Mouse (Mus musculus): ENCODE measurements around the gene Pld4.
"Not testable (repeated sequence)": the region's sequence is repeated elsewhere in the genome, so short reads cannot be mapped to it uniquely, and the experiment has no call there.

Gene Pld4

DNA sequence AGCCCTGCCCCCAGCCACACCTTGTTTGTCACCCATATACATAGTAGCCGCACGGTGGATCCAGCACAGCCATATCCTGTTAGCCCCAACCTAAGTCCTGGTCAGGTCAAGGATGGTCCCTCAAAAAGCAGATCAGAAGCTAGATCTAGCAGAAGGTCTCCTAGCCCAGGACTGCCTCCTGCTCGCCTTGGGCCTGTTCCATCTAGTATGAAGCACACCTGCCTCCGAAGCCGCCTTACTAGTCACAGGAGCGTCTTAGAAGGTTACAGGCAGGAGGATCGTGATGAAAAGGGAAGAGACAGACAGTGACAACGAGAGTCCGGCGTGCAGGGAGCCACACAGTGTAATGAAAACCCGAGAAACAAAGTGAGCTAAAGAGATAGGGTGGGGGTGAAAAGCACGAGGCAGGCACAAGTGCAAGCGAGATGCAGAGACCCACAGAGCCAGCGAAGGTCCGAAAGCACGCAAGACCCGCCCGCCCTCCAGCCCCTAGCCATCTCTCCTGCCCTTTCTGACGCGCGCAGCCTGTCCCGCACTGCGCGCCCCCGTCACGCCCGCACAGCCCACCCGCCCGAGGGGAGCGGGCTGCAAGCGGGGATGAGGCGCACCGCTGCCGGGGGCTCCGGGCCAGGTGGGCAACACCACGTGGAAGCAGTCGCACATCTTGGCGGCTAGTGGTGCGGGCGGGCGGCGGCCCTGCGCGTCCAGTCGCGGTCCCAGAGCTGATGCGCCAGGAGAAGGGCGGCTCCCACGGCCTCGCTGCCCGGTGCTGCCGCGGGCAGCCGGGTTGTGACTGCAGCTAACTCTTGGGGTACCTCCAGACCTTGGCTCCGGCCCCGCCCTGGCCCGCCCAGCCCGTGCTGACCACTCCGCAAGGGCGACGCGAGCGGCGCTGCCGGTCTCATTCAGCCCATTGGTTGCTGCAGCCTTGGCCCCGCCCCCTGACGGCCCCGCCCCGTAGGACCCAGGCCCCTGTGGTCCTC is 41.7 kb downstream of the Pld4 start, which contains the start of gene Ahnak2:
Ahnak2 (minus strand) TSS at position 794 of the 983 bp plus-strand sequence.
- DNase-seq (ENCODE audit: low spot score in 2 of 2), result no peak

DNA sequence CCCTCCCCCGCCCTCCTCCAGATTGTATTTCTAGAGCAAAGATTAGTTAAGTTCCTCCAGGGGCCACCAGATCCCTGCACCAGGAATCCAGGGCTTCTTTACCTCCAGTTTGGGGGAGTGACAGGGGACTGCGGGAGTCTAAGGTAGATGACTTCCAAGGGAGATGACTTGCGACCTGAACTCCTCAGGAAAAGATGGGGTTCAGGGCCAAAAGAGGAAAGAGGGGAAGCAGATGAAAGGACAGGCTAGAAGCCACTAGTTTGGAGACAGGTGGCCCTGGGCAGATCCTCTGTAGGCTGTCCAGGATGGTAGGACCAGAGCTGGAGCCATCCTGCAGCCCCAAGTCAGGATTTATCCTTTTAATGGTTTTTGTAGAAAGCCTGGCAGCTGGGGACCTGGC is 42.5 kb downstream of the Pld4 start:
- DNase-seq (ENCODE audit: low spot score in 2 of 2), result no peak

DNA sequence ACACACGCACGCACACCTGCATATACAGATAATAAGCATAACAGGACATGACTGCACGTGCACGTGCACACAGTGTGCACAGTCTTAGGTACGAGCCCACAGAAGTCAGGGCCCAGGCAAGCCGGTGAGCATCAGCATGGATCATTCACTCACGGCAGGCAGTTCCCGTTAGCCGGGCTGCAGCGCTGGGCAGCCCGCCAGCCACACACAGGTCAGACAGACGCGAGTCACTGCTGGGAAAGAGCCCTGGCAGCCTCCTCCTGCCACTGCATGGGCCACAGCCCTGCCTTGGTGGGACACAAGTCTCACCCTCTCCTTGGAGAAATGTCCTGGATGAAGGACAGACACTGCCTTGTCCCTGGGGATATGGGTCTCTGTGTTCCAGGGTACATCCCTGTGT is 43.6 kb downstream of the Pld4 start:
- no peak for DNase-seq (ENCODE audit: low spot score in 2 of 2)

DNA sequence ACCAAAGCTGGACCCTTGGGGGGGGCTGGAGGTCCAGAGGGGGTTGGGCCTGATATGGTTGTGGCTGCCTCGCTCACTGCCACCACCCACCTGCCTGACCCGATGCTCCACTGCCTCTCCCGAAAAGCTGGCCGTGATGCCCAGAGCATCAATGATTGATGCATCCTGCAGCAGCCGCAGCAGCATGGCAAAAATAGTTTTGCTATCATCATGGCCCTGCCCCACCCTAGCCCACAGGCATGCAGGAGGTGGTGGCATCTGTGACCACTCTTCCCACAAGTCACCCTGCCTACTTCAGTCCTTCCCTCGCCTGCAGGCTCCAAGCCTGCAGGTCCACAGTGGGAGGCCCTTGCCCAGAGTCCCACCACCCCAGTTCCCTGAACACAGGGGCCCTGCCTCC is 45.6 kb downstream of the Pld4 start:
- no peak for DNase-seq (ENCODE audit: low spot score in 2 of 2)

DNA sequence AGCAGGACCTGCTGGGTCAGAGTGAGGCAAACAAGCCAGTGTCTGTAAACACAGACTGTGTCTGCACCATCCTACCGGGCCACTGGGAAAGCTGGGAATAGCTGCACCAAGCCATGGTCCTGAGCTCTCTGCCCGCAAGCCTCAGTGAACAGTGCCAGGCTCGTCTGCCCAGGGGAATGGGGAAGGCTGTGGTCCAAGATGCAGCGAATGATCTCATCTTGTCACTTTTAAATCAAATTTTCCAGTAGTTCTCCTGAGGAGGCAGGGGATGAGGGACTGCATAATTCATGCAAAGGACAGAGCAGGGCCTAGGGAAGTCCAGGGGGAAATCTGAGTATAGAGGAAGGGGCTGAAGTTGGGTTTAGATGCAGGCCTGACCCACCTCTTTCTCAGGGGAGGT is 47.3 kb downstream of the Pld4 start:
- DNase-seq (ENCODE audit: low spot score in 2 of 2), result no peak

DNA sequence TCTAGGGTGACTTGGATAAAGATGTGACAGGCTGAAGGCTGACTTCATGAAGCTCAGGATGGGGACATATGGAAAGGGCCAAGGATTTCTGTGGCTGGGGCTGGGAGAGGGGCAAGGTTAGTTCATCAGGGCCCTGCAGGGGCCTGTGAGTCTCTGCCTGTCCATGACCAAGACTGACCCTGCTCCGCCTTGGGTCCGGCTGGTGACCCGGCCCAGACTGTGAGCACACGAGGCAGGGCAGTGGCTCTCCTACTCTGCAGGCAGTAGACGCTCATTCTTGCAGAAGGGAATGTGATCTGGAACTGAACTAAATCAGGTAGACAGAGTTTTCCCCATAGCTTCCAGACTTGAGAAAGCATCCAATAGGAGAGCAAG is 47.7 kb downstream of the Pld4 start:
- no peak for DNase-seq (ENCODE audit: low spot score in 2 of 2)

DNA sequence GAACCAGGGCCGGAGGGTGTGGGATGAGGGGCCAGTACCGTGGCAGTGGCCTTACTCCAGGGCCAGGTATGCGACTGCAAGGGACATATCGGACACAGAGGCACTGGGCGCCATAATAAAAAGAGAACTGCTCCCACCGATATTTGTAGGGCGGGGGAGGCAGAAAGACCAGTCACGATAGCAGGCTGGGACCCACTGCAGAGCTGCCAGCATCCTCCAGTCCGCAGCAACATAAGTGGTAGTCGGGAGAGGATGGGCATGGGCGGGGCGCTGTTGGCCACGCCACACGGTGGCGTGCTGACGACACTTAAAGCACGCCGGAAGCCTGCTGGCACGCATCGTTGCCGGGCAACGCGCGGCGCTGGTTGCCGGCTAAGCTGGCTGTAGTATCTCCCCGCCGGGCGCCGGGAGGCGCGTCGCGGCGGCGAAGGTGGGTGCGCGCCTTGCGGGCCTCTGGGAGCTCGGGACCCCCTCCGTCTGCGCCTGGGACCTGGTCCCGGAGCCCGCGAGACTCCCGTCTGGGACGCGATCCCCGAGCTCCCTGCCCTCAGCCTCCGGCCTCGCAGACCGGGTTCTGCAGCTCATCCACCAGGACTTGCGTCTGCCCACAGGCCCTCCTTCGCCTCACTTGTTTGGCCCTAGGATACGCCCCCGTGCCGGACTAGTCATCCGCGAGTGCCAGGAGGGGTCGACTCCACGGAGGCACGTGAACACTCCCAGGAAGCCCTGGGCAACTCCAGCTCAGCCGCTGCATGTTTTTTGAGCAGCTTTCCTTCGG is 48.3 kb downstream of the Pld4 start, which contains the start of gene Clba1:
Clba1 (plus strand) TSS at position 351 of the 778 bp plus-strand sequence.
- peak; percentile 81 to 85 for DNase-seq (ENCODE audit: low spot score in 2 of 2)

DNA sequence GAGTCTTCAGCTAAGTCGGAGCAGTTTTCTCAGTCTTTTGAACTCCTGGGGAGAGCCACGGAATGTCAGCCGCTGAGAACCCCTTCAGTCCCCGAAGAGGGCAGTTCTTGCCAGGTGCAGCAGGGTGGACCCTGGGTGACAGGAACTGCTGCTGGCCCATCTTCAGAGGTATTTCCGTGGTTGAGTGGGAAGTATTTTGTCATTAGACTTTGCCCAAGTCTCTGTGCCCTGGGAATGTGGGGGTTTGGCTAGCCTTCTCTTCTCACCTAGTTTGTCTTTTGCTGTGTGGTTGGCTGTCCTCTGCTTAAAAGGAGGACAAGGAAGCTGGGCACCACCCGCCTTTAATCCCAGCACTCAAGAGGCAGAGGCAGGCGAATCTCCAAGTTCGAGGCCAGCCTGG is 49.2 kb downstream of the Pld4 start:
- no peak for DNase-seq (ENCODE audit: low spot score in 2 of 2)

DNA sequence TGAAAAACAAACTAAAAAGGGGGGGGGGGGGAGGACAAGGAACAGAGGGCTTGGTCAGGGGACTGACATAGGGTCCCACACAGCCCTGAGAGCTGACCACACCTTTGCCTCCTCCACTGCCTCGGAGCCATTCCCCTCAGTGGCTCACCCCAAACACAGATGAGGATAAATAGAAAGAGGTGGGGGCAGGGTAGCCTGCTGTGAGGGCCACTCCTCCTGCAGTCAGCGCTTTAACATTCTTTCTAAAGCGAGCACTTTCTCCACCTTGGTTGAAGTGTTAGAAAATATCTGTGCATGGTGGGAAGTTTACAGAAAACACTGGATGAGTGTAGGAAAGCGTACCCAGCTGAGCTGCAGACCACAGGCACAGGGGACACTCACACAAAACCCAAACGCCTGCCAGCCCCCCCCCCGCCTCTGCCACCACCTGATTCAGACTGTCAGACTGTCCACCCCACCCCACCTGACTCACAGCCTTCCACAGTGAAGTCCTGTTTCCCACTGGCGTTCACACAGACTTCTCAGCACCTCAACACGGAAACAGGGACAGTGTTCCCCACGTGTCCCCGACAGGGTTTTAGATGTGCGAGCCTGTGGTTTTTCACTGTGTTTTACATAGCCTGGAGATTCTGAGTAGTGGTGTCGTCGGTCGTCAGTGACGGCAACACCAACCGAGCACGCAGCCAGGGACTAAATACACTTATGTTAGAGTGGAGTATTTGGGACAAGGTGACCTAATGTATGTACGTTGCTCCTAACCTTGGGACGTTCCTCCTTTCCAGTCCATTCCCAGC is 49.8 kb downstream of the Pld4 start:
- no peak for DNase-seq (ENCODE audit: low spot score in 2 of 2)

DNA sequence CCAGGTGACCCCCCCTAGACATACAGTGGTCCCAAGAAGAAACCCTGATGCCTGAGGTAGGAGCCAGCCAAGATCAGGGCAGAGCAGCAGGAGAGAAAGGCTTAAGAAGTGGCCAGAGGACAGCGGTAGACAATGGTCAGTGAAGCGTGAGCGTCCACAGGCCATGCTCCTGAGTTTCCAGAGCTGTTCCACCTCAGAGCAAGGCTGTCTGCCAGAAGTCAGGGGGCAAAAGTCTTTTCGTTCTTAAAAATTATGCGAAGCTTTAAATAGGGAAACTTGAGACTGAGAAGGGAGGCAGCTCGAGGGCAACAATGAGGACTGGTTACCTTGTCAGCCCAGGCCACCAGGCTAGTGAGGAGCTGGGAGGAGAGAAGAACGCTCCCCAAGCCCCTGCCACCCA is 52.9 kb downstream of the Pld4 start:
- DNase-seq (ENCODE audit: low spot score in 2 of 2), result no peak

DNA sequence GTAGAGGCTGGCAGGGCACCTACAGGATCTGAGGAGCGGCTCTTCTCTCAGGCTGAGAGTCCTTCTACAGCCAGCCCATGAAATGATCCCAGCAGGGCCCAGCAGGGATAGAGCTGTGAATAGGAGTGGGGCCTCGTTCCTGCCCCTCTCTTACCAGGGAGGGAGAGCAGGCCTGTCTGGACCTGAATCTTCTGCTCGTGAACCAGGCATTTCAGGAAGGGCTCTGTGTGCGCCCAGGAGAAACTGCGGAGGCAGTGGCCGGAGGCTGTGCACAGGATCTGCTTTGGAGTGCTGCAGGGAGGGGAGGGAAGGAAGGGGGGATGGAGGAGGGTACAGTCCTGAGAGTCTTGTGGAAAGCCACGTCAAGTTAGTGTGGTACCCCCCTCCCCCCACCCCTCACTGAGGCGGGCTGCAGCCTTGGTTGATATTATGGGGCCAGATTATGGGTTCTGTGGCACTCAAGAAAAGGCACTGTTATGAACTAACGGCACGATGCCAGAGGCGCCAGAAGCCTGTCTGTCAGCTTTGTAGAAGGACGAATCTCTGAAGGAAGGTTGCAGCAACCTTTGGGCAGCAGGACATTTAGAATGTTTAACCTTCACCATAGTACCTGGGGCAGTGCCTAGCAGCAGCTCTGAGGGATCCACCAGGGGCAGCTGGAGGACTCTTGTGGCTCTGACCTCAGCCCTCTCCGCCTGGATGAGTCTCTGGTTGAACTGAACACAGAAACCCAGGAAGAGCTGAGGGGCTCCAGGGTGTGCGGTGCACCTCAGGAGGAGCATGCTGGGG is 54.4 kb downstream of the Pld4 start:
- no peak for DNase-seq (ENCODE audit: low spot score in 2 of 2)

DNA sequence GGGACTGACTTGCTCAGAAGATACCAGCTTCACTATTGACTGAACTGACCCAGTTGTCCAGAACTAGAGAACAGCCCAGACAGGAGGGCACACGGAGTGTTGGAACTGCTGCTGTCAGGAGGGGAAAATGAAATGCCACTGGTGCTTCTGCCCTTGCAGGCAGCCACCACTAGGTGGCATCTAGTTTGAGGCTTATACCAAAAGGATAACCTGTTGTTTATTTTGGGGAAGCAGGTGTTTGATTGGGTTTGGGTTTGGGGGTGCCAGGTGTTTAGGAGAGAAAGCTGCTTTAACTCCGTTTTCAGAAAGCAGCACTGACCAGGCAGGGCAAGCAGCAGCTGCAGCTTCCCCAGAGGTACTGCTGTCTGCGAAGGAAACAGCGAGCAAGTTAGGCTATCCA is 55.8 kb downstream of the Pld4 start:
- peak; percentile 78 to 82 for DNase-seq (ENCODE audit: low spot score in 2 of 2)

DNA sequence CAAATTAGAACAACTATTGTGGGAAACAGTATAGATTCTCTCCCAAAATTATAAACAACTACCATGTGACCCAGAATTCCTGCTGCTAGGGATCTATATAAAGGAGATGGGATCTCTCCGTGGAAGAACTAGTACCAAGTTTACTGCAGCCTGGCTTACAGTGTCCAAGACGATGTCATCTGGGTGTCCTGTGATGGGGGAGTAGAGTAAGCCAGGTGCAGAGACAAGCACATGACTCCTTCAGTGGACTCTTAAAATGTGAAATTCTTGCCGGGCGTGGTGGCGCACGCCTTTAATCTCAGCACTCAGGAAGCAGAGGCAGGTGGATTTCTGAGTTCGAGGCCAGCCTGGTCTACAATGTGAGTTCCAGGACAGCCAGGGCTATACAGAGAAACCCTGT is 56.4 kb downstream of the Pld4 start:
- not testable (repeated sequence) for DNase-seq (ENCODE audit: low spot score in 2 of 2)

All from thymus, postnatal 10 days (tissue).